Mouse (Mus musculus) adrenal gland, postnatal 36 days (tissue): ENCODE results near the gene Cyp2c23. TPM values are rescaled to one million over a fixed set of nuclear protein-coding genes. Genes with fewer than 3 reads are reported as not detected.
A peak's percentile ranks its signal among the peaks of the same experiment; 100 is the strongest.

Source experiments
- DNase-seq, 2 experiments: peaks; one replicate each; pipeline ENCODE4 v3.0.0; 2021; ENCODE audit warnings: mixed read lengths in 1 of 2
- total RNA-seq, 2 experiments: library from RNA; stranded (reverse); gene quantifications; 2 replicates each; pipeline ENCODE4 v1.2.3; 2021

Gene Cyp2c23
- total RNA-seq, 2 experiments from 2014 or later = 0.40 to 1.6 TPM

- DNase-seq = peak; percentile 47 to 52
These were observed 4.0 kb downstream of the Cyp2c23 start for GRCm38 (mm10) chr19:44024921-44025585.

DNA sequence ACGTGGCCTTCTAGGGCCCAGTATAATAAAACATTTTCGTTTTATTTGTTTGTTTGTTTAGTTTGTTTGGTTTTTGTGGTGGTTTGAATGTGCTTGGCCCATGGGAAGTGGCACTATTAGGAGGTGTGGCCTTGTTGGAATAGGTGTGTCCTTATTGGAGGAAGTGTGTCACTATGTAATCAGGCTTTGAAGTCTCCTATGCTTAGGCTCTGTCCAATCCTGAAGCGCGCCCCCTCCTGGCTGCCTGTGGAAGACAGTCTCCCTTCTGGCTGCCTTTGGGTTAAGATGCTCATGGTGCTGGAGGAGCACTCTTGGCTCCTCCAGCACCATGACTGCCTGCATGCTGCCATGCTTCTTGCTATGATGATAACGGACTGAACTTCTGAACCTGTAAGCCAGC is 5.9 kb downstream of the Cyp2c23 start:
- no peak for DNase-seq

DNA sequence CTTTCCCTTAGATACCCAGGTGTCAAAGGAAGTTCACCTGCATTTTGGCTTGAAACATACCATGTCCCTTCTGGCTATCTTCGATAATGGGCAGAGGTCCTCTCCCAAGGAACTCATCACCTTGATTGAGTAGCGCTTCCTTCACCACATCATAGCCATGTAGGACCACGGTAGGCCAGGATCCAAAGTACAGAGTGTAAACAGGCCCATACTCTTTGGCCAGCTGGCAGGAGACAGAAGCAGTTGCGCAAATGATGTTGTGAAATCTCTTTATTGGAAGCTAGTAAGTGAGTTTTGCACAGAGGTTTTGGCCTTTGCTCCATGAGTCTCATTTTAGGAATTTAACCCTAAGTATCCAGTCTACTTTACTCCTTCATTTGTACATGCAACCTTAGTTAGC is 7.5 kb downstream of the Cyp2c23 start:
- DNase-seq = peak; percentile 61 to 62

- no peak for DNase-seq
These were observed 9.3 kb downstream of the Cyp2c23 start for GRCm38 (mm10) chr19:44019739-44020138.

DNA sequence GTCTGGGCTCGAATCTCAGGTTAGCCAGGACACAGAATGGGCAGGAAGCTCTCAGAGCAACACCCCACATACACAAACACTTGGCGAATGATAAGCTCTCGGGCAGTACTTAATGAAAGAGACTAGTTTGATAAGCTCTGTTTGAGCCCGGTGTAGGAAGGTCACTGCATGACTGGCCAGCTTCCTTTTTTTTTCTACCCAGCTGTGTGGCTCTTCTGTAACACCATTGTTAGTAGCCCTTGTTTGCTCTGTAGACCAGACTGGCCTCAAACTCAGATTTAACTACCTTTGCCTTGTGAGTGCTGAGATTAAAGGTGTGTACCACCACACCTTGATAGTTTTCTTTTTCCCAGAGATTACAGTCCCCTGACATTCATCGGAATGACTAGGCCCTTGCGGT is 15.1 kb downstream of the Cyp2c23 start:
- no peak for DNase-seq

DNA sequence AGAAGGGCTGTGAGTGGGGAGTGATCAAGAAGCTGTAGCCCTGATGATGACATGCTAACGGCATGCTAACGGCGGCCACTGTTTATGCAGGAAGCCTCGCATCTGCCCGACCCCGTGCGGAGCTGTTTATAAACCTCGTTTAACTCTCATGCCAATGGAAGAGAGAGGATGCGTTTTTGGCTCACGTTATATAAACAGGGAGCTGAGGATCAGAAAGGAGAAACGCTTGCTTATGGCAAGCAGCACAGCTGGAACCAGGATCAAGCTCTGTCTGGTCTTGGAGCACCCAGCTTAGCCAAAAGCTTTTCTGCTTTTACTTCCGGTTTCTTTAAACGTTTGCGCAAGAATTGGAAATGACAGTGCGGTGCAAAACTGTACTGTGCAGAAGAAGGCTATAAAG is 20.2 kb downstream of the Cyp2c23 start:
- no peak for DNase-seq

GRCm38 (mm10) chr19:44007186-44007585 is 21.8 kb downstream of the Cyp2c23 start:
- no peak for DNase-seq

DNA sequence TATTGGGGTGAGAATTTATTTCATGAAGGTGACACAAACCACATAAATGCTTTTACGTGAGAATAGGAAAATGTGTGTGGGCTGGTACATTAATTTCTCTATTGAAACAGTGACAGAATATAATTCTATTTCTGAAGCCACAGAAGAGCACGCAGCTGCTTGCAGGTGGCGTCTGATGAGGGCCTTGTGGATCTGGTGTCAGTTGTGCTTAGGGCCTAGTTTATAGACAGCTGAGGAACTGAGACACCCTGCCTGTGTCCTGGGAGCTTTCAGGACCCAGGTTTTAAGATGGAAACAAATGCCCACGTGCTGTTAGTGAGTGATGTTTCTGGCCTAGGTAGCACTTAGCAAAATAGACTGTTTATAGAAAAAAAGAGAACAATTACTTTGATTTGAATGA is 24.0 kb downstream of the Cyp2c23 start:
- no peak for DNase-seq

GRCm38 (mm10) chr19:44004261-44004660 is 24.7 kb downstream of the Cyp2c23 start:
- DNase-seq = no peak

GRCm38 (mm10) chr19:44000720-44001119 is 28.3 kb downstream of the Cyp2c23 start:
- DNase-seq = no peak

DNA sequence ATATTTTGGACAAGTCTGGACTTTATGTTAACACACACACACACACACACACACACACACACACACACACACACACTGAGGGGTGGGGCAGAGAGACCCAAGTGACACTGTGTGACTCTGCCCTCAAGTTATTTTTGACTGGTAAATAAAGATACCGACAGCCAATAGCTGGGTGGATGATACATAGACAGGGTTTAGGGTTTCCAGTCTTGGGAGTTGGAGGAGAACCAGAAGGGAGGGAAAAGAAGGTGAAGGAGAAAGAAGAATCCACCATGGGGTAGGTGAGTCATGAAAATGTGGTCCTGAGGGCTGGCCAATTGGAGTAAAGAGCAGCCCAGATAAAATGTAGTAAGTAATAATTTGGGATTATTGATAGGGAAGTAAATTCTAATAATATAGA is 28.9 kb downstream of the Cyp2c23 start:
- DNase-seq = no peak

- no peak for DNase-seq
These were observed 30.0 kb downstream of the Cyp2c23 start for GRCm38 (mm10) chr19:43998802-43999527.

DNA sequence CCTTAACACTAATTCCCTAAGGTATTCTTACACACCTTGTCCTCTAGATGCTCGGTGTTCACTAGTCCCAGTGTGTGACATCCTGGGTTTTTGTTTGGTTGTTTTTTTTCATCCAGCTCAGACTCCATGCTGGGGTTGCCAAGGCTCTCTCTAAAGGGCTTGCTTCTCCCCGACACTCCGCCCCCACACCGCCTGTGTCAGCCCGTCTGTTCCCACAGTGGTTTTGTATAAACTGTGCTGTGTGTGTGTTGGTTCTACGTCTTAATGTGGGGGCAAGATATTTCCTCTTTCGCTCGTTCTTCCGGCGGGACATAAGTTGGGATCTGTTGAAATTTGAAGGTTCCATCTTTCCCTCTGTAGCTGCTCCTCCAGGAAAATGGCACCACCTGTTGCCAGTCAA is 30.9 kb downstream of the Cyp2c23 start:
- no peak for DNase-seq

GRCm38 (mm10) chr19:43995427-43995826 is 33.6 kb downstream of the Cyp2c23 start:
- DNase-seq = no peak

GRCm38 (mm10) chr19:43992464-43992863 is 36.5 kb downstream of the Cyp2c23 start:
- DNase-seq = peak; percentile 13 to 35

GRCm38 (mm10) chr19:43990362-43990761 is 38.6 kb downstream of the Cyp2c23 start:
- no peak for DNase-seq

- DNase-seq = peak in 1 of 2 experiments; percentile 19
These were observed 42.8 kb downstream of the Cyp2c23 start, which contains the start of gene Cpn1 for GRCm38 (mm10) chr19:43986069-43986794. Gene Cpn1, minus strand, starts transcription at chr19:43986556.

DNA sequence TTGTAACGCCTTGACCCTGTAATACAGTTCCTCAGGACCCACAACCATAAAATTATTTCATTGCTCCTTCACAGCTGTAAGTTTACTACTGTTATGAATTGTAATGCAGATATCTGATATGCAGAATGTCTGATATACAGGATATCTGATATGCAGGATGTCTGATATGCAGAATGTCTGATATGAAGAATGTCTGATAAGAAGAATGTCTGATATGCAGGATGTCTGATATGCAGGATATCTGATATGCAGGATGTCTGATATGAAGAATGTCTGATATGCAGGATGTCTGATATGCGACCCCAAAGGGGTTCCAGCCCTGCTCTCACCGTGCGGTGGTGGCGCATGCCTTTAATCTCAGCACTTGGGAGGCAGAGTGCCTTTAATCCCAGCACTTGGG is 47.0 kb downstream of the Cyp2c23 start:
- no peak for DNase-seq

DNA sequence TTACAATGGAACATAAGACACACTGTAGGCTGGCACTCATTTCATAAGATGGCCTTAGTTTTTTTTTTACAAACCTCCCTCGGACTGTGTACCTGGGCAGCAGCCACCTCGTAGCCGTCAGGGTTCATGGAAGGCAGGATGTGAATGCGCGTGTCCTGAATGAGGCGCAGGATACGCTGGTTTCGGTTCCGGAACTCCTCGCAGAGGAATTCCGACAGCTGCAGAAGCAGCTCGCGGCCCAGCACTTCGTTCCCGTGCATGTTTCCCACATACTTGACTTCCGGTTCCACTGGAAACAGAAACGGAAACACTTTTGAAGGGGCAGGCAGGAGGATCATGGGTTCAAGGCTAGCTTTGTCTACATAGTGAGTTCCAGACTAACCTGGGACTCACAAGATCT is 48.3 kb downstream of the Cyp2c23 start:
- no peak for DNase-seq

DNA sequence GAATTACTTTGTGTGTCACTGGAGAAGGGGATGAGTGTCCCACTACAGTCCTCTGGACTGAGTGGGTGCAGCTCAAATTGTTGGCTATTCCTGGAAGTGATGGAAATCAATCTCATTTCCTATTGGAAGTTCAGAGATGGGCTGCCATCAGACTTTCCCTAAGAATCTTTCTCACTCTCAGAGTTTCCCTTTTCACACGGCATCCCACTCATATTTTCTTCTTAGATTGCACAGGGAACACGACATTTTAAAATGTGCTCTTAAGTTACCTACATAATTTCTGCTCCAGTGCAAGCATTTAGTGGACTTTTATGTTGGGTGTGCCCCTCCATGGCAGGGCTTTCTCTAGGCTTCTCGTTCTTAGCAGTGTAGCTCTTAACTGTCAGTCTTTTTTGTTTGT is 51.2 kb downstream of the Cyp2c23 start:
- DNase-seq = no peak

DNA sequence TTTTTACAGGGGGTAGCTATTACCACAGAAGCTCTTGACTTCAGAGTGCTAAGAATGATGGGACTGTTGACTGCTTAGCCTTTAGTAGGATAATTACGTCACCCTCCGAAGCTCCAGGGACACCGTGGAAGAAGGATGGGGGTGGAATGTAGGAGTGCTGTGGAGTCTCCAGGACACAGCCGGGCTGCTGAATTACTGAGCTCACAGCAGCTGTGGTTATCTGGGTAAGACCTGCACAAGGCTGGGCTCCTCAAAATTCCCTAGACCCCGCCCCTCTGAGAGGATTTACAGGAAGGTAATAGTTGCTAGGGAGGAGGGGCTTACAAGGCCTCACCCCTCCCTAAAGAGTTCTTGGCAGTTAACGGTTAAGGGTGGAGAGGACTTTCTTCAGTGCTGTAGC is 52.3 kb downstream of the Cyp2c23 start:
- DNase-seq = no peak

- DNase-seq = no peak
These were observed 54.8 kb downstream of the Cyp2c23 start for GRCm38 (mm10) chr19:43974221-43974620.

DNA sequence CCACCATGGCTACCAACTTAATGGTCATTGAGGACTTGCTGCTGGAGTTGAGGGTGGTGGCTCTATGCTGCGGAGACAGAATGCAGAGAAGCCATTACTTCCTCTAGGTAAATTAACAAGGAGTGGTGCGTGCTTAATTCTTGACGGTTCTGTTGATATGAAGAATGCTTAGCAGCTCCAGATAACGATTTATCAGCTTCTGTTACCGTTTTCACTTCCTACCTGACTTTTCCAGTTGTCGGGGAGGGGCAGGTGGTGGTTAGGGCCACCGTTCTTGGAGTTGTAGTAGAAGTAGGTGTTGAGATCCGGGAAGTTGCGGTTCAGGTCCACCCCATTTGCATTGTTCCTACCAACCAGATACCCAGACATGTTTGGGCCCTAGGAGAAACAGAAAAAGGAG is 55.3 kb downstream of the Cyp2c23 start:
- DNase-seq = no peak
